Mouse (Mus musculus) megakaryocyte, embryonic 14.5 days (primary cell): Measurements from ENCODE around the gene Ccl28.

Source experiments
- FLI1 ChIP-seq: IDR thresholded peaks from 2 replicates; pipeline ENCODE4 v1.6.1; 2012; ENCODE audit warnings: low read length, inconsistent platforms, mixed read lengths
- GATA1 ChIP-seq: IDR thresholded peaks from 3 replicates; pipeline ENCODE4 v1.6.1; 2012; ENCODE audit warnings: mixed read lengths, low read length, inconsistent platforms, borderline replicate concordance

DNA sequence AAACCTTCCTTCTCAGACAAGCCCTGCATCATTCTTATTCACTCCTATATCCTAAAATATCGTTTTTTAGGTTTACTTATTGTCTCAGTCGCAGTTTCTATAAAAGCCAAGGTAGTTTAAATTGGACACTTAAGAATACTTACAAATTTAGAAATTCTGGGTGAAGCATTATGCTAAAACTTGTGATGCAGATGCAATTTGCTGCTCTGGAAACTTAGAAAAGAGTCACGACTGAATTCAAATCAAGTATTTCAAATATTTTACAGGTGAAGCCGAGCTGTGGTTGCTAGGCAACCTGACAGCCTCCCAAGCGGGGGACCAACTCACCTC is 66.1 kb downstream of the Ccl28 start:
- TF ChIP-seq GATA1: no peak
- TF ChIP-seq FLI1: no peak
